Mouse (Mus musculus) lung, postnatal 0 days (tissue): Measurements from ENCODE around the gene Macc1.

Experiments used
- CTCF ChIP-seq: IDR thresholded peaks from 2 replicates; pipeline ENCODE4 v1.5.1; 2016; ENCODE audit warnings: antibody characterized with exemption, mild to moderate bottlenecking
- EP300 ChIP-seq: IDR thresholded peaks from 2 replicates; pipeline ENCODE4 v1.6.1; 2016; ENCODE audit warnings: antibody characterized with exemption, mild to moderate bottlenecking, control low read depth

GRCm38 (mm10) chr12:119313014-119313763, 881 bp upstream of the Macc1 start:
- no peak for TF ChIP-seq CTCF
- no peak for TF ChIP-seq EP300
